Mouse (Mus musculus): ENCODE results near the gene Tbxas1. TPM values are rescaled to one million over a fixed set of nuclear protein-coding genes. Genes with fewer than 3 reads are reported as not detected.

Gene Tbxas1
- polyA plus RNA-seq, 1 experiment from 2014 or later = 3.4 TPM

GRCm38 (mm10) chr6:38942771-38943170, 67.6 kb downstream of the Tbxas1 start:
- Histone ChIP-seq H3K36me3 (ENCODE audit: insufficient read depth) (no peaks in the 10 kb centered on the region), H3K9me3 (ENCODE audit: low read depth, low read length) (peaks cover 4% of the 10 kb centered on the region), H3K27ac (ENCODE audit: low read depth) (no peak overlapping the region), H3K9ac (no peak overlapping the region), H3K4me3 (ENCODE audit: low read depth, low read length) (no peak overlapping the region), H3K4me1 (ENCODE audit: insufficient read depth) (no peaks in the 10 kb centered on the region), H3K27me3 (ENCODE audit: insufficient read depth, low read length) (no peaks in the 10 kb centered on the region), H3K4me2 (no peak overlapping the region)
- no peak for ATAC-seq (ENCODE audit: insufficient read depth)
- DNase-seq = no peak
- 88% methylated on average over 3 of the region's 3 CpGs for WGBS
- TF ChIP-seq CTCF (IDR thresholded peaks at IDR 0.05; ENCODE audit: low read depth) = no peak

DNA sequence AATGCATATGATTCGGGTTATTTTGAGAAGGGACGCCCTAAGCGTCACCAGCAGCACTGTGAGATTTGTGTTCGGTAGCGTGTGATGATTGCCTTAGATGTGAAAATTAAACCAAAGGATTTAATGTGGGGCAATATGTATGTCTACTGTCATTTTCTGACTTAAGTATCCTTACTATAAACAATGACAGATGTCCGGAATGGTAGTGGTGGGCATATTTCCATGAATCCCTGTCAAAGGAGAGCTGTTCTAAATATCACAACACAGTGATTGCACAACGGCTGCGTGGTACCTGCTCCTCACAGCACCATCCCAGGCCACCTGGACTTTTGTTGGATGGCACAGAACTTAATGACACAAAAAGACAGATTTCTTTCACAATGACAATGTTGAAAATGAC, 69.2 kb downstream of the Tbxas1 start:
- Histone ChIP-seq H3K4me3 (ENCODE audit: low read depth, low read length) (no peak overlapping the region), H3K27me3 (ENCODE audit: insufficient read depth, low read length) (no peaks in the 10 kb centered on the region), H3K36me3 (ENCODE audit: insufficient read depth) (no peaks in the 10 kb centered on the region), H3K27ac (ENCODE audit: low read depth) (no peak overlapping the region), H3K4me1 (ENCODE audit: insufficient read depth) (no peaks in the 10 kb centered on the region), H3K4me2 (no peak overlapping the region), H3K9ac (no peak overlapping the region), H3K9me3 (ENCODE audit: low read depth, low read length) (peaks cover 4% of the 10 kb centered on the region)
- WGBS = 75% methylated on average over 8 of the region's 8 CpGs
- no peak for TF ChIP-seq CTCF (IDR thresholded peaks at IDR 0.05; ENCODE audit: low read depth)
- no peak for ATAC-seq (ENCODE audit: insufficient read depth)
- no peak for DNase-seq

DNA sequence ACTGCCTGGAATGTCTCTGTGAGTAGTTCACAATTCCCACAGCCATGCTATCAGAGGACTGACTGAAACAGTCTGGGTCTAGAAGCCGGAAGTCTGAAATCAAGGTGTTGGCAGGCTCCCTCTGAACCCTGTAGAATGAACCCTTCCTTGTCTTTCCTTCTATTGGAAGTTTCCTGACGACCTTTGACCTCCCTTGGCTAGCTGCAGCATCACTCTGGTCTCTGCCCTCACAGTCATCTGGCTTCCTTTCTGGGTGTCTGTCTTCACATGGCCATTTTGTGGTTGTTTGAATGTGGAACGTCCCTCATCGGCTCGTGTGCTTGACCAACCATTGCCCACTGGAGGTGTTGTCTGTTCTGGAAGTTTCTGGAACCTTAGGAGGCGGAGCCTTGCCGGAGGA, 69.6 kb downstream of the Tbxas1 start:
- Histone ChIP-seq H3K27me3 (ENCODE audit: insufficient read depth, low read length) (no peaks in the 10 kb centered on the region), H3K4me2 (no peak overlapping the region), H3K4me1 (ENCODE audit: insufficient read depth) (peaks cover 4% of the 10 kb centered on the region; the same call in 1 of the 2 replicates), H3K9me3 (ENCODE audit: low read depth, low read length) (peaks cover 4% of the 10 kb centered on the region), H3K36me3 (ENCODE audit: insufficient read depth) (no peaks in the 10 kb centered on the region), H3K9ac (no peak overlapping the region), H3K27ac (ENCODE audit: low read depth) (no peak overlapping the region), H3K4me3 (ENCODE audit: low read depth, low read length) (no peak overlapping the region)
- DNase-seq = no peak
- no peak for ATAC-seq (ENCODE audit: insufficient read depth)
- no peak for TF ChIP-seq CTCF (IDR thresholded peaks at IDR 0.05; ENCODE audit: low read depth)
- WGBS = 77% methylated on average over 7 of the region's 7 CpGs

DNA sequence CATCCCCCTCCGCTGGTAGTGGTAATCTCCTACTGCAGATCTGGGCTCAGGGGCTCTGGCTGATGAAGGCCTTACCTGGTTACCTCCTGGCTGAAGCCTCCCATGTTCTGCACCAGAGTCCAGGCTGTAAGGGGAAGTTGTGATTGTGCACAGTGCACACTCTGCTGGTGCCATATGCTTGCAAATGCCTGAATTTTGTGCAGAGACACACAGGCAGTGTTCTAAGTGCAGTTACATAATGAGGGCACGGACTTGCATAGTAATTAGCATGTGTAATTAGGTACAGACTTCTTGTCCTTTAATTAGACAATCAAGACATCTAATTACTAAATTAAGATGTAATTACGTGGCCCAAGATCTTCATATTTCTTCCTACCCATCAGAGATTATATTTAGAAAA, 70.5 kb downstream of the Tbxas1 start:
- no peak overlapping the region for H3K4me3 ChIP-seq (ENCODE audit: low read depth, low read length)
- no peak for TF ChIP-seq CTCF (IDR thresholded peaks at IDR 0.05; ENCODE audit: low read depth)

GRCm38 (mm10) chr6:38947282-38947681, 72.1 kb downstream of the Tbxas1 start:
- no peak overlapping the region for H3K4me2 ChIP-seq
- no peak overlapping the region for H3K27ac ChIP-seq (ENCODE audit: low read depth)
- ATAC-seq (ENCODE audit: insufficient read depth) (no peak), DNase-seq (no peak)
- no peak overlapping the region for H3K9ac ChIP-seq
- peaks cover 7% of the 10 kb centered on the region; the same call in 1 of the 2 replicates for H3K4me1 ChIP-seq (ENCODE audit: insufficient read depth)
- no peak overlapping the region for H3K4me3 ChIP-seq (ENCODE audit: low read depth, low read length)
- TF ChIP-seq CTCF (IDR thresholded peaks at IDR 0.05; ENCODE audit: low read depth) = no peak
- peaks cover 4% of the 10 kb centered on the region for H3K9me3 ChIP-seq (ENCODE audit: low read depth, low read length)
- WGBS = 74% methylated on average over 4 of the region's 4 CpGs
- no peaks in the 10 kb centered on the region for H3K36me3 ChIP-seq (ENCODE audit: insufficient read depth)
- no peaks in the 10 kb centered on the region for H3K27me3 ChIP-seq (ENCODE audit: insufficient read depth, low read length)

More for the DNA sequence above, 70.5 kb downstream of the Tbxas1 start:
- DNase-seq (no peak), ATAC-seq (ENCODE audit: insufficient read depth) (no peak)
- Histone ChIP-seq H3K36me3 (ENCODE audit: insufficient read depth) (no peaks in the 10 kb centered on the region), H3K9ac (no peak overlapping the region), H3K27ac (ENCODE audit: low read depth) (no peak overlapping the region), H3K27me3 (ENCODE audit: insufficient read depth, low read length) (no peaks in the 10 kb centered on the region), H3K9me3 (ENCODE audit: low read depth, low read length) (peaks cover 4% of the 10 kb centered on the region), H3K4me2 (no peak overlapping the region), H3K4me1 (ENCODE audit: insufficient read depth) (peaks cover 7% of the 10 kb centered on the region; the same call in 1 of the 2 replicates)
- WGBS = 85% methylated on average over 3 of the region's 3 CpGs

DNA sequence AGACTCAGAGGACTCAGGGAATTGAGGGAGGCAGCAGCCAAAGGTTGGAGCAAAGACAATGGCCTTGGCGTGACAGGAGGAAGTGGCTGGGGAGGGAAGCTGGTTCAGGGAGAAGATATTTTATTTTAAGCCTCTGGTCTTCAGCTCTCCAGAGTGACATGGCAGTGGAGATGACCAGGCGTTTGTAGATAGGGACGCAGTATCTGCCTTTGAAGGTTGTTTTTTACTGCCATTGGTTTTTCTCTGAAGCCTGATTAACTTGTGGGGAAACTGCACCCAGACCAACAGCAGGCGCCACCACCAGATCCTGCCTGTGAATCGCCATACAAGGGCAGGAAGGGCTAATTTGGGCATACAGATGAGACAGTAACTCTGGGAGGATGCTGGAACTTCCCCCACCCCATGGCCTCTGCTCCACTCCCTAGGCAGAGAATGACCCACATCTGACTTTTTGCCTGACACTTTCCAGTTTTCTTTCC, 74.5 kb downstream of the Tbxas1 start:
- Histone ChIP-seq H3K9ac (no peak overlapping the region), H3K4me1 (ENCODE audit: insufficient read depth) (peaks cover 7% of the 10 kb centered on the region; the same call in 1 of the 2 replicates), H3K4me2 (no peak overlapping the region), H3K27ac (ENCODE audit: low read depth) (peak overlapping the region; percentile 48; the same call in 1 of the 2 replicates), H3K27me3 (ENCODE audit: insufficient read depth, low read length) (no peaks in the 10 kb centered on the region), H3K36me3 (ENCODE audit: insufficient read depth) (no peaks in the 10 kb centered on the region), H3K9me3 (ENCODE audit: low read depth, low read length) (no peaks in the 10 kb centered on the region), H3K4me3 (ENCODE audit: low read depth, low read length) (no peak overlapping the region)
- 29% methylated on average over 5 of the region's 5 CpGs for WGBS
- ATAC-seq (ENCODE audit: insufficient read depth) (peak; percentile 72), DNase-seq (peak; percentile 61)
- no peak for TF ChIP-seq CTCF (IDR thresholded peaks at IDR 0.05; ENCODE audit: low read depth)

- WGBS = 22% methylated on average over 4 of the region's 4 CpGs
- no peak overlapping the region for H3K4me2 ChIP-seq
- no peak overlapping the region for H3K4me3 ChIP-seq (ENCODE audit: low read depth, low read length)
- H3K27me3 ChIP-seq (ENCODE audit: insufficient read depth, low read length) = no peaks in the 10 kb centered on the region
- ATAC-seq (ENCODE audit: insufficient read depth) (peak; percentile 56), DNase-seq (peak; percentile 72)
- no peak overlapping the region for H3K9ac ChIP-seq
- no peaks in the 10 kb centered on the region for H3K9me3 ChIP-seq (ENCODE audit: low read depth, low read length)
- peaks cover 7% of the 10 kb centered on the region; the same call in 1 of the 2 replicates for H3K4me1 ChIP-seq (ENCODE audit: insufficient read depth)
- no peak for TF ChIP-seq CTCF (IDR thresholded peaks at IDR 0.05; ENCODE audit: low read depth)
- peak overlapping the region; percentile 48; the same call in 1 of the 2 replicates for H3K27ac ChIP-seq (ENCODE audit: low read depth)
- H3K36me3 ChIP-seq (ENCODE audit: insufficient read depth) = no peaks in the 10 kb centered on the region
Observed at GRCm38 (mm10) chr6:38950341-38950740, 75.1 kb downstream of the Tbxas1 start.

Measured in lung, embryonic 14.5 days (tissue).